Mouse (Mus musculus): ENCODE measurements at regions not wholly inside any gene's neighbourhood (a gene's known extent, or its start where the extent isn't known, plus 50 kb on each side); places are given as distances from the start of the nearest gene placed in this dataset.

DNA sequence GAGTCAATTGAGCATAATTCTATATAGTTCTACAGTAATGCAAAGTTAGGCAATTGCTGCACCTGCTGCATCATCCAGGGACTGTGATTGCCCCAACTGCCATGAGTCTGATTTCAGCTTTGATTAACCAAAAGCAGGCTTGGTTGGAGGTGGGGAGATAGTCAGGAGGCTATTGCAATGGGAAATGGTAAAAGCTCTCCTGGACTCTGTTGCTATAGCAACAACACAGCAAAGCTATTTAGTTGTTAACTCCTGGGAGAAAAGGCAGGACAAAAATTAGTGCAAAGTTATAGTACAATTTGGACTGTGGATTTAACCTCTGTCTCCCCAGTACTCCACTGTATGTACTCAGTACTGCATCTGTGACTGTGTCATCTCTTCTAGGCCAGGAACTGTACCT is 51.7 kb upstream of the Rasgrf1 start:
- Histone ChIP-seq H3K36me3 (no peaks in the 10 kb centered on the region), H3K4me3 (replicated peaks) (no peak overlapping the region), H3K9me3 (replicated peaks) (no peaks in the 10 kb centered on the region), H3K27me3 (no peaks in the 10 kb centered on the region), H3K4me1 (no peaks in the 10 kb centered on the region), H3K9ac (no peak overlapping the region), H3K4me2 (replicated peaks) (no peak overlapping the region), H3K27ac (replicated peaks) (no peak overlapping the region)
- ATAC-seq (ENCODE audit: insufficient number of reproducible peaks, low FRiP score, low TSS enrichment, low read depth), result no peak

DNA sequence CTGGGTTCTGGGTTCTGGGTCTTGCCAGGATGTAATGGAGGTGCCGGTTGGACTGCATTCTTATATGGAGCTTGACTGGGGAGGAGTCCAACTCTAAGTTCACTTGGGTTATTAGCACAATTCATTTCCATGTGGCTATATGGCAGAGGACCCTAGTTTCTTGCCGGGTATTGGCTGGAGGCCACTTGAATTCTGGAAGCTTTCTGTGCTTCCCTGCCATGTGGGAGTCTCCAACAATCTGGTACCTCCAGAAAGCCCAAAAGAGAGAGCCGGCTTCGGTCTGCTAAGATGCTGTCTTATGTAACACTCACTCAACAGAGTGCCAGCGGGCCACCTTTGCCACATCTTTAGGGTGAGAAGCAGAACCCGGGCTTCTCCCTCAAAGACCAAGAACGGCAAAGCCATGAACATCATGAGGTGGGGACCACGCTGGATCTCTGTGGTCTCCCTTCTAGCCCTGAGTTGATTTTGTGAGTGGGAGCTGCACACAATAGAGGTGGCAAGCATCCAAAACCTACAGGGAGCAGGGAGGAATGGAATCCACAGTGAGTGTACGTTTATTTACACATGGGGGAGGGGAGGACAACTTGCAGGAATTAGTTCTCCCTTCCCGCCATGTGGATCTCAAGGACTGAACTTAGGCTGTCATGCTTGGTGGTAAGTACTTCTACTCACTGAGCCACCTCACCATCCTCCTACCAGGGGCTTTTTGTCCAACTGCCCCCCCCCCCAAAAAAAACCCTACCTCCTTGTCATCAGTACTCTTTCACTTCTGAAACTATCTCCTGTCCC is 59.0 kb upstream of the Rasgrf1 start:
- WGBS, result 75% methylated on average over 10 of the region's 10 CpGs
- Histone ChIP-seq H3K4me2 (replicated peaks) (no peak overlapping the region), H3K4me1 (no peaks in the 10 kb centered on the region), H3K9ac (no peak overlapping the region), H3K4me3 (replicated peaks) (no peak overlapping the region), H3K27me3 (no peaks in the 10 kb centered on the region), H3K36me3 (no peaks in the 10 kb centered on the region), H3K27ac (replicated peaks) (no peak overlapping the region), H3K9me3 (replicated peaks) (no peaks in the 10 kb centered on the region)
- no peak for ATAC-seq (ENCODE audit: insufficient number of reproducible peaks, low FRiP score, low TSS enrichment, low read depth)

DNA sequence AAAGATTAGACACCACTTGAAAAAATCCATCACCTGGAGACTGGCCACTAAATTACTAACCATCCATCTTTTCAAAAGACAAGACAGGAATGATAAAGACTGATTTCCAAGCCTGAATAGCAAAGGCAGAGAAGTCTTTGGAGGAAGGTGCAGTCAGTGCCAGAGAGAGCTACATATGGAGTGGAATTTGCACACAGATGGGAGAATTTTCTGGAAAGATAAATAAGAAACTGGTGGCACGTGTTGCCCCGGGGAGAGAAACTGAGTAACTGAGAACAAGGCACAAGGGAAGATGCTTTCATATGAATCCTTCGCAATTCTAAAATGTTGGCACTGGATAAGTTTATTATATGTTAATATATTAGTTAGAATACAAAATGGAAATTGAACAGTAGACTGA is 59.8 kb upstream of the Rasgrf1 start:
- no peak for ATAC-seq (ENCODE audit: insufficient number of reproducible peaks, low FRiP score, low TSS enrichment, low read depth)
- Histone ChIP-seq H3K27me3 (no peaks in the 10 kb centered on the region), H3K9ac (no peak overlapping the region), H3K9me3 (replicated peaks) (no peaks in the 10 kb centered on the region), H3K27ac (replicated peaks) (no peak overlapping the region), H3K4me1 (no peaks in the 10 kb centered on the region), H3K36me3 (no peaks in the 10 kb centered on the region), H3K4me3 (replicated peaks) (no peak overlapping the region), H3K4me2 (replicated peaks) (no peak overlapping the region)
- WGBS, result 80% methylated on average over 3 of the region's 3 CpGs

DNA sequence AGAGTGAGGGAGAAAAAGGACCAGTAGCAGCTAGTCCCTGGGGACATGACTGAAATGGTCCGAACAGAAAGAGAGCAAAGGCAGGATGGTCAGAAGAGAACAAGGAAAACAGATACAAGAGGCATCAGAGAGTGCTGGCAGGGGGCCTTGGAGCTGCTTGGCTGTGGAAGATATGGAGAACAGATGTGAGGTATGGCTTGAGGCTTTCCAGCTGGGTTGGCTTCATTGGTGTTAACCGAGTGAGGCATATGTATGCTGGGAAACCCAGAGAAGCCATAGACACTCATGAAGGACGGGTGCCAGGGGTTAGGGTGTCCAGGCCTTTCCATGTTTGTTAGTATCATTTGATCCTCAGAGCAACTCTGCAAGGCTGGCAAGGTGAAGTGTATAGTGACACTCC is 61.1 kb upstream of the Rasgrf1 start:
- Histone ChIP-seq H3K27ac (replicated peaks) (no peak overlapping the region), H3K9ac (no peak overlapping the region), H3K36me3 (no peaks in the 10 kb centered on the region), H3K4me3 (replicated peaks) (no peak overlapping the region), H3K27me3 (no peaks in the 10 kb centered on the region), H3K4me2 (replicated peaks) (no peak overlapping the region), H3K9me3 (replicated peaks) (no peaks in the 10 kb centered on the region), H3K4me1 (no peaks in the 10 kb centered on the region)
- ATAC-seq (ENCODE audit: insufficient number of reproducible peaks, low FRiP score, low TSS enrichment, low read depth), result no peak
- 45% methylated on average over 3 of the region's 3 CpGs for WGBS

DNA sequence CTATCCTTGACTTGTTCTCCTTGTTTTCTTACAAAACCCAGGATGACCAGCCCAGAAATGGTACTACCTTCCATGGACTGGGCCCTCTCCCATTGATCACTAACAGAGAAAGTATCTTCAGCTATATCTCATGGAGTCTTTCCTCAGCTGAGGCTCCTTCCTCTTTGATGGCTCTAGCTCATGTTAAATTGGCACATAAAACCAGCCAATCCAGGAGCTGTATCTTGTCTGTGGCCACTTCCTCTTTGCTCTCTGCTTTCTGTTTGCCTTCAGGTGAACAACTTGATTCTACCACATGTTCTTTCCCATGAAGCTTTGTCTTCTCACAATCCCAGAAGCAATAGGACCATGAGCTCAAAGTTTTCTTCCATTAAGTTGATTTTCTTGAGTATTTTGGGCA is 62.7 kb upstream of the Rasgrf1 start:
- Histone ChIP-seq H3K4me3 (replicated peaks) (no peak overlapping the region), H3K27me3 (no peaks in the 10 kb centered on the region), H3K36me3 (no peaks in the 10 kb centered on the region), H3K27ac (replicated peaks) (no peak overlapping the region), H3K4me2 (replicated peaks) (no peak overlapping the region), H3K9ac (no peak overlapping the region), H3K9me3 (replicated peaks) (no peaks in the 10 kb centered on the region), H3K4me1 (no peaks in the 10 kb centered on the region)
- no peak for ATAC-seq (ENCODE audit: insufficient number of reproducible peaks, low FRiP score, low TSS enrichment, low read depth)

DNA sequence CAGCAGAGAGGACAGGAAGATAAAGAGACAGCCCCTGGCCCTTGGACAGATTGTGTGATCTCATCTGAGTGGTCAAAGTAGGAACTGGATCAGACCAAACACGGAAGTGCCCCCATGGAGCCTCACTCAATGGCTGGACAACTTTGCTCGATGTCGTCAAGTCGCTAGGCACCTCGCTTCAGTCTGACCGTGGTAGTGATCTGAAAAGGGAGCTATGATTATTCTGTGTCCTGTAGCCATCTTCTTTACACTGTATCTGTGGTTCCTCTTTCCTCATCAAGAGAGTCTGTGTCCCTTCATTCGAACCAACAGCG is 67.0 kb upstream of the Rasgrf1 start:
- Histone ChIP-seq H3K4me1 (no peaks in the 10 kb centered on the region), H3K27ac (replicated peaks) (no peak overlapping the region), H3K36me3 (no peaks in the 10 kb centered on the region), H3K9ac (no peak overlapping the region), H3K4me3 (replicated peaks) (no peak overlapping the region), H3K27me3 (no peaks in the 10 kb centered on the region), H3K4me2 (replicated peaks) (no peak overlapping the region), H3K9me3 (replicated peaks) (no peaks in the 10 kb centered on the region)
- WGBS, result 88% methylated on average over 8 of the region's 8 CpGs
- no peak for ATAC-seq (ENCODE audit: insufficient number of reproducible peaks, low FRiP score, low TSS enrichment, low read depth)

DNA sequence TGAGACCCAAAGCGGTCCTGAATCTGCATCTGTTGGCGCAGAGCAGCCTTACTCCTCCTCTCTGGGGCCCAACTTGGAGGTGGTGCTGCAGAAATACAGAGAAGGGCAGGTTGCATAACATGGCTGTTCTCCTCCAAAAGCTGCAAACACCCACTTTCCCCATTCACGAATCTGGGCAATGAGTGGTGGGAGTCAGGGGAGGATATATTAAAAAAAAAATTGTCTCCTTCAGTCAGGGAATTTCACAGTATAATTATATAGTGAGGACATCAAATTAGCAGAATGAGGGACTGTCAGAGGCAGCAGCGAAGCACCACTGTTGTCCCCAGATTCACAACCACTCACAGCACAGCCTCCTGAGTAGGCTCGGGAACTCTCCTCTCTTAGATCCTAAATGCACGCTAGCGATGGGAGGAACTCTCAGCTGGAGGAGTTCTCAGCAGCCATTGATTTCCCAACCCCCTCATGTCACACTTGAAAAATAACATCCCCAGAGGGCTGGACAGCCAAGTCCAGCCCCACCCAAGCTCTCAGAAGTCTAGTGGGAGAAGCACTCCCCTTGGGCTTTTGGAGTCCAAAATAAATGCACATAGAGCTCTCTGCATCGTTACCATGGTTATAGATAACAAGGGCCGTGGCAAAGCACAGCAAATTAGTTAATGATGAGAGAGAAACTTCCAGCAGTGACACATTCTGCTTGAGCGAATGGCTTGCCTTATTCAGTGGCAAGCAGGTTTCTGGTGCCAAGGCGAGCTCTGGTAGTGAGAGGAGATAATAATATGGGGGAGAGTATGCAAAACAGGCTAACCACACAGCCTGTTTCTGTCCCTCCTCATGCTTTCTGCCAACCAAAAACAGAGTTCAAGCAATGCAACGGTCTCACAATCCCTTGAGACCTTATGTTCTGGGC is 67.6 kb upstream of the Rasgrf1 start:
- no peak overlapping the region for H3K4me2 ChIP-seq (replicated peaks)
- no peak overlapping the region for H3K4me3 ChIP-seq (replicated peaks)
- H3K27me3 ChIP-seq, result no peaks in the 10 kb centered on the region
- 58% methylated on average over 12 of the region's 12 CpGs for WGBS
- H3K27ac ChIP-seq (replicated peaks), result no peak overlapping the region
- no peaks in the 10 kb centered on the region for H3K9me3 ChIP-seq (replicated peaks)
- no peak overlapping the region for H3K9ac ChIP-seq
- H3K36me3 ChIP-seq, result no peaks in the 10 kb centered on the region
- no peak for ATAC-seq (ENCODE audit: insufficient number of reproducible peaks, low FRiP score, low TSS enrichment, low read depth)
- no peaks in the 10 kb centered on the region for H3K4me1 ChIP-seq

DNA sequence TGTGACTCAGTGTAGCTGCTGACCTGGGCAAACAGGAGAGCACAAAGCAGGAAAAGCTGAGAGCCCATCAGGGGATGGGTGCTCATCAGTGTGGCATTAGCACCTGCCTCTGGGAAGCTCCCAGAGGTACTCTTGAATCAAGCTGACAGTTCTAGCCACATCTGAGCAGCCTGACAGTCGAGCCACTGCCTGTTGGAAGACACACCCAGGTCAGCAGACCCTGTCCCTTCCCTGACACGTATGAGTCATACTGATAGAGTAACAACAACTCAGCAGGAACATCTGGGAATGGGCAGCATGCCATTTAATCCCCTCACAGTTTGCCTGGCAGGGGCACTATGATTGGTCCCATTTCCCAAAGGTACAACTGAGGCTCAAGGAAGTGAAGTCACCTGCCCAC is 68.3 kb upstream of the Rasgrf1 start:
- whole genome bisulfite sequencing, result 40% methylated on average over 2 of the region's 2 CpGs
- no peaks in the 10 kb centered on the region for H3K36me3 ChIP-seq
- H3K27me3 ChIP-seq, result no peaks in the 10 kb centered on the region
- no peak overlapping the region for H3K4me3 ChIP-seq (replicated peaks)
- no peak overlapping the region for H3K27ac ChIP-seq (replicated peaks)
- ATAC-seq (ENCODE audit: insufficient number of reproducible peaks, low FRiP score, low TSS enrichment, low read depth), result no peak
- no peak overlapping the region for H3K4me2 ChIP-seq (replicated peaks)
- no peak overlapping the region for H3K9ac ChIP-seq
- no peaks in the 10 kb centered on the region for H3K9me3 ChIP-seq (replicated peaks)
- H3K4me1 ChIP-seq, result no peaks in the 10 kb centered on the region

DNA sequence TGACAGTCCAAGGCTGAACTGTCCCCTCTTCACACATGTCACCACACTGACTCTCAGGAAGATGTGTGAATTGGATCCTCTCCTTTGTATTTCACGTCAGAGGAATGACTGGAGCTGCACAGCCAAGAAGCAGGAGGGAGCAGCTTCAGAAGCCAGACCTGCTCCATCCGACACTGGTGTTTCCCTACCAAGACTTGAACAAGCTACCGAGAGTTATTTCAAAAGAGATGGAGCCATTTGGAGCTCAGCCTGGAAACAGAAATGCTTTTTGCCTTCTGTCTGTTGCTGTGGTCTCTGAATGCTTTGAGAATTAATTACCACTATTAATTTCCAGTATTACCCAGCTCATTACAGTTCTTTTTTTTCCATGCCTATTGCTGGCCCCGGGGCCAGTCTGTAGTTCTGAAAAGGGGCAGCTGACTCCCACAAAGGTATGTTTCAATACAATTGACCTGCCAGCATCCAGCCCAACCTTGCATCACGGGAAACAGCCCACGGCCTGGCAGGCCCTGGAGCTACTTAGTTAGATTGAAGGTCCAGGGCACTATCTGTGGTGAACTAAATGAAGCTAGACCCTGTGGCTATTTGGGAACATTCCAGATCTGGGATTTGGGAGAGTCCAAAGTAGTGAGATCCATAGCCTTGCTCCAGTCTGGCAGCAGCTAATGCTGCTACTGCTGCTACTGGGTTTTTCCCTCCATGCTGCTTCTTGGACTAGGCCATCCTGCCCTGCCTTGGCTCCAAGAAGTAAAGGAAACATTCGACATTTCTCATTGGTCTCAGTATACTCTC is 73.1 kb upstream of the Rasgrf1 start:
- Histone ChIP-seq H3K36me3 (no peaks in the 10 kb centered on the region), H3K9ac (no peak overlapping the region), H3K4me1 (no peaks in the 10 kb centered on the region), H3K27me3 (no peaks in the 10 kb centered on the region), H3K27ac (replicated peaks) (no peak overlapping the region), H3K9me3 (replicated peaks) (no peaks in the 10 kb centered on the region), H3K4me3 (replicated peaks) (no peak overlapping the region), H3K4me2 (replicated peaks) (no peak overlapping the region)
- no peak for ATAC-seq (ENCODE audit: insufficient number of reproducible peaks, low FRiP score, low TSS enrichment, low read depth)
- 74% methylated on average over 7 of the region's 7 CpGs for WGBS

DNA sequence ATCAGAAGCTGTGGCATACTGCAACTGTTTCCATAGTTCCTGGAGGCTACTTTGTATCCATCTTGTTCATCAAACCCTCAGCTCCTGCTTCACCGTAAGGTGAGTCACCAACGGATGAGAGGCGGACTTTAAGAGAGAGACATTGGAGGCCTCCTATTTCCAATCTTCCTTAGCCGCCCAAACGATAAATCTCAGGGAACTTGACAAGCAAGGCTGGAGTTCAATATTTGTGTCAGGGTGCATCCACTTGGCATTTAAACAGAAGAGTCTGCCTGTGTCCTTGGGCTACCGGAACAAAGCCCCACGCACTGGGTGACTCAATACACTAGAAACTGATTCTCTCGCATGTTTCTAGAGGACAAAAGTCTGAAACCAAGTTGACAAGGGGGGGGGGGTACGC is 76.1 kb upstream of the Rasgrf1 start:
- Histone ChIP-seq H3K9me3 (replicated peaks) (no peaks in the 10 kb centered on the region), H3K4me3 (replicated peaks) (no peak overlapping the region), H3K27ac (replicated peaks) (no peak overlapping the region), H3K4me1 (no peaks in the 10 kb centered on the region), H3K9ac (no peak overlapping the region), H3K27me3 (no peaks in the 10 kb centered on the region), H3K36me3 (no peaks in the 10 kb centered on the region), H3K4me2 (replicated peaks) (no peak overlapping the region)
- no peak for ATAC-seq (ENCODE audit: insufficient number of reproducible peaks, low FRiP score, low TSS enrichment, low read depth)
- WGBS, result 83% methylated on average over 9 of the region's 9 CpGs

DNA sequence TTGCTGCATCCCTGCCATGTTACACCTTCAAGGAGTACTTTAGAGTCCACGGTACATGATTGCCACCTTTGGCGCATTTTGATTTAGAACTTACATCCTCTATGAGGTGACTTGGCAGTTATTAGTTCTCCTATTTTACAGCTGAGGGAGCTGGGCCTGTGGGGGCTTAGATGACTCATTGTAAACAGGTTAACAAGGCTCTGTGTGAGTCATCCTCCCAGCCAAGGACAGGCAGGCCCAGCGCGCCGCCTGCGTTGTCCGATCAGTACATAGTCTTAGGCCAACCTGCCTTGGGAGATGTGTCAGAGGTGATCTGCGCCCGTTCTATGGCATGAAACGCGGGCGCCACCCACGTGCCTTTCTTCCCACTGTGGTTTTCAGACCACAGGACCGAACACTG is 77.9 kb upstream of the Rasgrf1 start:
- H3K9me3 ChIP-seq (replicated peaks), result no peaks in the 10 kb centered on the region
- H3K9ac ChIP-seq, result no peak overlapping the region
- WGBS, result 89% methylated on average over 14 of the region's 14 CpGs
- no peak for ATAC-seq (ENCODE audit: insufficient number of reproducible peaks, low FRiP score, low TSS enrichment, low read depth)
- no peak overlapping the region for H3K4me2 ChIP-seq (replicated peaks)
- H3K4me3 ChIP-seq (replicated peaks), result no peak overlapping the region
- H3K36me3 ChIP-seq, result no peaks in the 10 kb centered on the region
- no peaks in the 10 kb centered on the region for H3K4me1 ChIP-seq
- H3K27ac ChIP-seq (replicated peaks), result no peak overlapping the region
- H3K27me3 ChIP-seq, result no peaks in the 10 kb centered on the region

Data from embryonic facial prominence, embryonic 15.5 days (tissue).